Mouse (Mus musculus) midbrain, embryonic 15.5 days (tissue): ENCODE results near the gene Abi1. TPM values are rescaled to one million over a fixed set of nuclear protein-coding genes. Genes with fewer than 3 reads are reported as not detected.
A peak's percentile ranks its signal among the peaks of the same experiment; 100 is the strongest.
"Not testable (repeated sequence)": the region's sequence is repeated elsewhere in the genome, so short reads cannot be mapped to it uniquely, and the experiment has no call there.

Source experiments
- ATAC-seq: fragments of 200-750 bp; cut with Nextera tagmentation; replicated peaks from 2 replicates; pipeline ENCODE4 v1.8.0; 2017; ENCODE audit warnings: moderate TSS enrichment
- H3K27ac ChIP-seq: fragments of 300-500 bp; sonication (generic); 2 replicates; pipeline ENCODE4 v1.5.1; 2015; ENCODE audit warnings: mild to moderate bottlenecking, inconsistent platforms
- H3K27me3 ChIP-seq: fragments of 300-500 bp; sonication (generic); replicated peaks from 2 replicates; pipeline ENCODE4 v1.6.1; 2015; ENCODE audit warnings: inconsistent platforms
- H3K36me3 ChIP-seq: fragments of 300-500 bp; sonication (generic); replicated peaks from 2 replicates; pipeline ENCODE4 v1.6.1; 2015; ENCODE audit warnings: inconsistent platforms
- H3K4me1 ChIP-seq: fragments of 300-500 bp; sonication (generic); 2 replicates; pipeline ENCODE4 v1.6.1; 2015; ENCODE audit warnings: inconsistent platforms
- H3K4me2 ChIP-seq: fragments of 300-500 bp; sonication (generic); 2 replicates; pipeline ENCODE4 v1.6.1; 2015; ENCODE audit warnings: inconsistent platforms, mild to moderate bottlenecking, moderate library complexity
- H3K4me3 ChIP-seq: fragments of 300-500 bp; sonication (generic); 2 replicates; pipeline ENCODE4 v1.5.1; 2015; ENCODE audit warnings: mild to moderate bottlenecking, inconsistent platforms
- H3K9ac ChIP-seq: fragments of 300-500 bp; sonication (generic); 2 replicates; pipeline ENCODE4 v1.6.1; 2015; ENCODE audit warnings: mild to moderate bottlenecking, inconsistent platforms
- H3K9me3 ChIP-seq: fragments of 300-500 bp; sonication (generic); 2 replicates; pipeline ENCODE4 v1.6.1; 2016; ENCODE audit warnings: inconsistent platforms
- WGBS: fragments of 180-500 bp; shearing (Covaris S2); methylation state at CpG from one replicate; pipeline ENCODE4 v1.1.7; 2015; ENCODE audit warnings: mixed read lengths; 5-methylcytosine and 5-hydroxymethylcytosine counted together
- polyA plus RNA-seq: library from polyadenylated mRNA; unstranded; fragments of >200 nt; fragmentation: Nextera tagmentation; extraction: Ambion mirVana; gene quantifications from 2 replicates; pipeline ENCODE4 v1.2.1, GENCODE M21; 2015

Gene Abi1
- polyA plus RNA-seq, 1 experiment from 2014 or later: 63.1 TPM

DNA sequence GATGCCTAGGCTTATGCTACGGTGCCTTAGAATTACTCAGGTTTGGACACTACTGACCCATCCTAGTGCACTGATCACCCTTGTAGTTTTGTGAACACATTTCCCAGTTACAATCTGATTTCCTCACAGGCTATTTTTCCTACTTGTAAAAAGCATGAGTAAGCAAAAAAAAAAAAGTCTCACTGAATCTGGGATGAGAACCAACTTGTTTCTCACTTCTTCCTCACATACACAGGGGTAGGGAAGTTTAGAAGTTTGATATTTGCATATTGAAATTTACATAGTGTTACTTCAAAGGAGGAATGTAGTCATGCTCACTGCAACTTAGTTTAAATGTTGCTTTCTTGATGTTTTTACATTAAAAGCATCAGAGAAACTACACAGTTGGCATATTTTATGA is 106.5 kb downstream of the Abi1 start:
- Histone ChIP-seq H3K27me3 (no peaks in the 10 kb centered on the region), H3K9me3 (no peaks in the 10 kb centered on the region), H3K27ac (no peak overlapping the region), H3K9ac (no peak overlapping the region), H3K4me2 (no peak overlapping the region), H3K4me1 (no peaks in the 10 kb centered on the region), H3K36me3 (peaks cover 5% of the 10 kb centered on the region; the same call in 1 of the 2 replicates), H3K4me3 (no peak overlapping the region)
- no peak for ATAC-seq
- 86% methylated on average over 1 of the region's 1 CpGs for WGBS

DNA sequence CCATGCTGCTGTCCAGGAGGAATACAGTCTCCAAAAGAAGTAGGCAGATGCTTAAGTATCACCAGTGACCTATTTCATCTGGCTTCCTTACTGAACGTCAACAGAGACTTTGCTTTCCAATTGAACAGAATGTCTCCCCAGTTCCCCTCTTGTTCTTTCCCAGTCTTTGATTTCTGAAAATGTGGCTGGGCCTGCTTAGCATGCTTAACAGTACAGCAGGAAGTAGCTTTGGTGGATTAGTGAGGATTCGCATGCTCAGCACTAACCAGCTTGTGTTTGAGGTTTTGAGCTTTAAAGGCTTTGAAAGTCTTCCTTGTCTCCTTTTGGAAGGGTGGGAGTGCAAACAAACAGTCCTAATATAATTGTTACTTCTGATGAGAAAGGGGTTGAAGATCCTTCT is 111.8 kb downstream of the Abi1 start:
- ATAC-seq: no peak
- no peak overlapping the region for H3K4me2 ChIP-seq
- H3K27me3 ChIP-seq: no peaks in the 10 kb centered on the region
- no peaks in the 10 kb centered on the region for H3K4me1 ChIP-seq
- 48% methylated on average over 2 of the region's 2 CpGs for WGBS
- H3K9ac ChIP-seq: no peak overlapping the region
- no peaks in the 10 kb centered on the region for H3K9me3 ChIP-seq
- H3K27ac ChIP-seq: no peak overlapping the region
- H3K36me3 ChIP-seq: peaks cover 5% of the 10 kb centered on the region; the same call in 1 of the 2 replicates
- H3K4me3 ChIP-seq: no peak overlapping the region

DNA sequence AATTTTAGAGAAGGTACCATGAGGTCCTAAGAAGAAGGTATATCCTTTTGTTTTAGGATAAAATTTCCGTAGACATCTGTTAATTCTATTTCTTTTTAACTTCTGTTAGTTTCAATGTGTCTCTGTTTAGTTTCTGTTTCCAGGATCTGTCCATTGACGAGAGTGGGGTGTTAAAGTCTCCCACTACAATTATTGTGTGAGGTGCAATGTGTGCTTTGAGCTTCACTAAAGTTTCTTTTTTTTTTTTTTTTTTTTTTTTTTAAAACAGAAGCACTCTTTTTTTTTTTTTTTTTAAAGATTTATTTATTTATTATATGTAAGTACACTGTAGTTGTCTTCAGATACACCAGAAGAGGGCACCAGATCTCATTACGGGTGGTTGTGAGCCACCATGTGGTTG is 114.1 kb downstream of the Abi1 start:
- H3K4me1 ChIP-seq, ATAC-seq, H3K27ac ChIP-seq, H3K36me3 ChIP-seq, H3K4me3 ChIP-seq, H3K9me3 ChIP-seq, H3K9ac ChIP-seq, H3K4me2 ChIP-seq, H3K27me3 ChIP-seq: not testable (repeated sequence)
- 95% methylated on average over 3 of the region's 3 CpGs for WGBS

DNA sequence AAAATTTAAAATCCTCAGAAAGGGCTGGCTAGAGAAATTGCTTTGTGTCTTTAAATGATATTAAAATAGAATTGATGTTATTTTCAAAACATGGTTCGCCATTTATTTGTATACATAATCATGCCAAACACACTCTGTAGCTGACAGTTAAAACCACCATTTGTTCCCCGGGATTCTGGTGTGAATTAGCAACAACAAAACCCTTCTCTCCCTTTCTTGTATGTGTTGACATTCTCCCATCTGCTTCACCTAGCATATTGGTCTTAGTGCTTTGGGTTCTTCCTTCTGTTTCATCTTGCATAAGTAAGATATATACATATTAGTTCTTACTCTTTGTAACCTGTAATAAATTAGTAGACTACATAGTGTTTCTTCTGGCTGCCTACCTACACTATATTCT is 121.4 kb downstream of the Abi1 start:
- ATAC-seq: no peak
- Histone ChIP-seq H3K27ac (no peak overlapping the region), H3K4me3 (no peak overlapping the region), H3K9me3 (no peaks in the 10 kb centered on the region), H3K9ac (no peak overlapping the region), H3K4me2 (no peak overlapping the region), H3K4me1 (no peaks in the 10 kb centered on the region), H3K27me3 (no peaks in the 10 kb centered on the region), H3K36me3 (peaks cover 14% of the 10 kb centered on the region; the same call in 1 of the 2 replicates)
- 91% methylated on average over 2 of the region's 2 CpGs for WGBS

DNA sequence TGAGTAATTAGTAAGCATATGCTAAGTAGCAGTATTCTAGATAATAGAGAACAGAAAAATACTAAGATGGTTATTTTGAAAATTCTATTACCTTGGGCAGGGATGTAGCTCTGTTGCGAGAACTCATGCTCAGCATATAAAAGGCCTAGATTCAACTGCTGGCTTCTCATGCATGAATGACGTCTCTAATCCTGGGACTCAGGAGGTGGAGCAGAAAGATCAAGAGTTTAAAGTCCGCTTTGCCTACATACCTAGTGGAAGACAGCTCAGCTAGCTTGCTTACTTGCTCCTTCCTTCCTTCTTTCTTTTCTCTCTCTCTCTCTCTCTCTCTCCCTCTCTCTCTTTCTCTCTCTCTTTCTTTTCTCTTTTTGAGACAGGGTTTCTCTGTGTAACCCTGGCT is 125.6 kb downstream of the Abi1 start:
- no peak overlapping the region for H3K9ac ChIP-seq
- peaks cover 27% of the 10 kb centered on the region; the same call in 1 of the 2 replicates for H3K36me3 ChIP-seq
- H3K9me3 ChIP-seq: no peaks in the 10 kb centered on the region
- H3K4me1 ChIP-seq: no peaks in the 10 kb centered on the region
- no peaks in the 10 kb centered on the region for H3K27me3 ChIP-seq
- 53% methylated on average over 3 of the region's 3 CpGs for WGBS
- ATAC-seq: no peak
- no peak overlapping the region for H3K4me3 ChIP-seq
- no peak overlapping the region for H3K27ac ChIP-seq
- no peak overlapping the region for H3K4me2 ChIP-seq

DNA sequence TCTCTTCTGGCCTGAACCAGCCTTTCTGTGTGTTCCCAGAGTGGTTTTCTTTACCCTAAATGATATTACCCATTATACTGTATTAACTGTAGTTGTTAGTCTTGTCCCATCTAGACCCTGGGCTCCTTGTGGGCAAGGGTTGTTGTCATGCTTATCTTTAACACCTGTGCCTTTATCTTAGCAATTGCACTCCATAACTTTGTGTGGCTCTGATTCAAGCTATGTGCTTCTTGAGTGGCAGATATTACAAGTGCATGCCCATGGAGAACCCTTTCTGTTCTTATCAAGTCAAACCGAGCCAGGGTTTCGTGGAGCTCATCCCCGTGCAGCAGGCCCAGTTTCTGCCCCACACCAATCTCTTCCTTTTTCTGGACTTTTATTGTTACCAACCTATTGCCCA is 136.1 kb downstream of the Abi1 start:
- Histone ChIP-seq H3K4me3 (no peak overlapping the region), H3K4me2 (no peak overlapping the region), H3K27ac (no peak overlapping the region), H3K36me3 (peaks cover 23% of the 10 kb centered on the region; the same call in 1 of the 2 replicates), H3K4me1 (no peaks in the 10 kb centered on the region), H3K9ac (no peak overlapping the region), H3K9me3 (no peaks in the 10 kb centered on the region), H3K27me3 (no peaks in the 10 kb centered on the region)
- ATAC-seq: no peak
- 98% methylated on average over 3 of the region's 3 CpGs for WGBS

DNA sequence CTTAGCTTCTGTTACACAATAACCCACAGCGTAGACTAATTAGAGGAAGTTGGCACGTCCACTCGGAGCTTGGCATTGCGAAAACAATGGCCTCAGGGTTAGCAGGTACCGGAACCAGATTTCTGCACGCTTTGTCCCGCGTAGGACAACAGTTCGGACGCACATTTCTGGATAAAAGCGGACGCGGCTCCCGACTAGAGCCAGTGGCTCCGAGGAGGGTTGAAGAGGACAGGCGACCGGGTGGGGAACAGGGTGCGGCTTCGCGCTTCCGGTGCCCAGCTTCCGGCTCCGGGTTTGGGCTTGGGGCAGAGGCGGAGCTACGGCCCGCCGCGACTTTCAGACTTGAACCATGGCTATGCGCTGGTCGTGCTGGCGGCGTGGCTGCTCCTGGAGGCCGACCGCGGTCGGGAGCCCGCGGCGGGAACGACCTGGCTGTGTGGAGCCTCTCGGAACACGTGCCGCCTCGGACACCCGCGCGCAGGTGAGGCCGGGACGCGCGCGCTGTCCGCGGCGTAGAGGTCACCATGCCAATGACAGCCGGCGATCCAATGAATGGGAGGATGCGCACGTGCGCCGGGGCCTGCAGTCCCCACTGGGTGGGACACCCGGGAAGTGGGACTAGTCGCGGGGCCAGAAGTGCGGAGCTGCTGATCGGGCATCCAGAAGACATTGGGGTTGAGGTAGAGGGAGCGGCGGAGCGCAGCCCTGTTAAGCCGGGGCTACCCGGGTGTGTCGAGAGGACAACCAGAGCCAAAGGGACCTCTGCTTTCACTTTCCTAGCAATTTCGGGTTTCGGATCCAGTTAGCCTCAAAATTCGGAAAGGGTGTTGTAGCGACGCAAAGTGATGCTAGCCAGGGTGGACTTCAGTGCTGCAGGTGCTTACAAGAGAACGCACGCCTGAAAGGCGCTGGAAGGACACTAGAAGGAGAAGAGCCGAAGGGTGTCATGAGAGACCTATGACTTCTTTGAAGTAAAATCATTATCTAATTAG is 144.5 kb downstream of the Abi1 start, which contains the start of gene Pdss1:
Pdss1 (plus strand) TSS at position 241 of the 992 bp plus-strand sequence.
- Histone ChIP-seq H3K27ac (peak within 1 kb of the TSS; percentile 89), H3K4me3 (peak within 1 kb of the TSS; percentile 56), H3K27me3 (no peaks in the 10 kb centered on the region), H3K36me3 (no peaks in the 10 kb centered on the region), H3K4me2 (peak within 1 kb of the TSS; percentile 76), H3K4me1 (peaks cover 17% of the 10 kb centered on the region), H3K9ac (peak within 1 kb of the TSS; percentile 82), H3K9me3 (no peaks in the 10 kb centered on the region)
- under 1% methylated on average over 81 of the region's 81 CpGs for WGBS
- ATAC-seq: peak; percentile 99

DNA sequence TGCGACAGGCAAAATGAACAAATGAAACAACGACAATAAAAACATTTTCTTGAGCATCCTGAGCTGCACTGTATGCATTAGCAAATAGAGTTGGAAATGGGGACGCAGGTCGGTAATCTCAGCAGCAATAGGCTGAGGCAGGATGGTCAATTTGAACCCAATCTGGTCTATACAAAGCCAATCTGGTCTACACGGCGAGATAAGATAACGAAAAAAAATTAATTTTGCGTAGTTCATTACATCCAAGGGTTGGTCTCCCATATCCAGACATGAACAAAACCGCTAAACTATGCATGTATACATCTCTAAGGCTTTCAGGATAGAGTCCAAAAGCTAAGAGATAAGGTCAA is 145.1 kb downstream of the Abi1 start:
- Histone ChIP-seq H3K4me3 (peak overlapping the region; percentile 56), H3K9me3 (no peaks in the 10 kb centered on the region), H3K36me3 (no peaks in the 10 kb centered on the region), H3K9ac (peak overlapping the region; percentile 82), H3K4me1 (peaks cover 17% of the 10 kb centered on the region), H3K27ac (peak overlapping the region; percentile 89), H3K4me2 (peak overlapping the region; percentile 76), H3K27me3 (no peaks in the 10 kb centered on the region)
- peak; percentile 59 for ATAC-seq
- WGBS: 19% methylated on average over 9 of the region's 9 CpGs

Other genes starting within 250 kb of the Abi1 start
- gene Pdss1, start 144.7 kb downstream of the Abi1 start, polyA plus RNA-seq: 24.8 and 28.6 TPM in 2 replicates
- 76.1 and 85.8 TPM in 2 replicates for gene Acbd5, start 27.9 kb upstream of the Abi1 start, polyA plus RNA-seq
- gene Mastl, start 115.8 kb upstream of the Abi1 start, polyA plus RNA-seq: 1.9 and 2.0 TPM in 2 replicates
- gene Yme1l1, start 116.1 kb upstream of the Abi1 start, polyA plus RNA-seq: 57.3 and 64.6 TPM in 2 replicates
- gene 4931423N10Rik, start 167.2 kb upstream of the Abi1 start, polyA plus RNA-seq: 0.09 and 0.18 TPM in 2 replicates